Mouse (Mus musculus): ENCODE results near the gene Dand5.

- TF ChIP-seq POLR2A (IDR thresholded peaks at IDR 0.05; ENCODE audit: insufficient read length, low read depth): no peak
- TF ChIP-seq E2F4 (IDR thresholded peaks at IDR 0.05; ENCODE audit: insufficient read depth): no peak
- no peak for TF ChIP-seq SRF (IDR thresholded peaks at IDR 0.05; ENCODE audit: control insufficient read depth, insufficient read length, low read depth)
- TF ChIP-seq MYOD1 (IDR thresholded peaks at IDR 0.05; ENCODE audit: control insufficient read depth in 1 of 3, insufficient read length in 2 of 3, low read depth in 2 of 3): no peak
- TF ChIP-seq MYOG (IDR thresholded peaks at IDR 0.05; ENCODE audit: control insufficient read depth in 1 of 3, insufficient read depth in 1 of 3, insufficient read length in 2 of 3, low read depth in 2 of 3): no peak
These were observed 49.3 kb downstream of the Dand5 start for GRCm38 (mm10) chr8:84773304-84773703.
